17 mouse cellular contexts compared by ENCODE assay signal in genomic region chr3:154584351-154584750, GRCm38 (mm10). TPM values are rescaled to one million over a fixed set of nuclear protein-coding genes. Genes with fewer than 3 reads are reported as not detected.
DNase-seq lines count a peak whose midpoint lies in the region; ATAC-seq lines count a peak whose summit lies in the region.
"Had no signal": no experiment of that assay in that cellular context is flagged by ENCODE, and none has a peak within 500 bp of the region (broad histone marks: within the 10 kb centered on the region; RNA-seq: fewer than 3 reads in every experiment).

No protein-coding gene starts in this region.

- DNase-seq in frontal cortex, postnatal 14 days (ENCODE audit: low spot score in 2 of 2), result no peak
- peak; percentile 21 for DNase-seq in kidney, postnatal 10 days
- no peak for DNase-seq in kidney, postnatal 4 days
- peak; percentile 38 to 39 for DNase-seq in right cerebral cortex, postnatal 10 days (ENCODE audit: low spot score in 2 of 2)
- DNase-seq in right cerebral cortex, adult 18-20 months, result no peak
- DNase-seq in telencephalon, adult 2 months (ENCODE audit: low read depth, low spot score), result peak; percentile 15
- DNase-seq: adrenal gland, postnatal 10 days; cerebellum, adult 11 months; cerebellum, postnatal 10 days; forebrain, postnatal 0 days; gastrocnemius, adult 2 months; heart, postnatal 14 days; thymus, postnatal 36 days had no signal

- peak; percentile 50 for ATAC-seq in frontal cortex, adult (ENCODE audit: low TSS enrichment)
- no peak for ATAC-seq in megakaryocyte, adult 5-6 weeks (ENCODE audit: poor library complexity, severe bottlenecking)
- ATAC-seq: activated CD4-positive, CD25-positive, alpha-beta regulatory T cell, adult 4 months; CD4-positive, CD25-positive, alpha-beta regulatory T cell, adult 4 months; forebrain, postnatal 0 days had no signal

RNA-seq across cellular contexts. Expression of gene Cryz, which starts 12.2 kb away (rescaled TPM):
- 0.93 and 1.0 TPM in 2 replicates for total RNA-seq in megakaryocyte, adult 5-6 weeks (2015)
- 1.3 and 3.7 TPM in 2 replicates for total RNA-seq in megakaryocyte, adult 5-6 weeks (2017)

RNA-seq across cellular contexts. Expression of gene Tyw3, which starts 12.6 kb away (rescaled TPM):
- total RNA-seq in megakaryocyte, adult 5-6 weeks (2015), result 1.6 and 2.2 TPM in 2 replicates
- 1.9 and 2.7 TPM in 2 replicates for total RNA-seq in megakaryocyte, adult 5-6 weeks (2017)

Comparison
In these comparisons a context has a peak if more than half of its experiments do, and no peak if none do; other contexts are left out.
1. DNase-seq: peak in kidney, postnatal 10 days (single experiment), right cerebral cortex, postnatal 10 days (2 of 2) and telencephalon, adult 2 months (single experiment); none in frontal cortex, postnatal 14 days (0 of 2), kidney, postnatal 4 days (0 of 2) and right cerebral cortex, adult 18-20 months (single experiment).